Mouse (Mus musculus) C2C12 (cell line): ENCODE measurements around the gene Ift57.
A peak's percentile ranks its signal among the peaks of the same experiment; 100 is the strongest.

Experiments used
- CTCF ChIP-seq: IDR thresholded peaks from one replicate; pipeline ENCODE4 v1.5.1; 2011; ENCODE audit not compliant: control insufficient read depth, insufficient read depth, insufficient read length
- MAX ChIP-seq: IDR thresholded peaks from one replicate; pipeline ENCODE4 v1.6.1; 2011; ENCODE audit warnings: mild to moderate bottlenecking, control low read depth
- MYOD1 ChIP-seq: IDR thresholded peaks from one replicate; pipeline ENCODE4 v1.6.1; 2011; ENCODE audit warnings: low read depth; ENCODE audit not compliant: control insufficient read depth, insufficient read length
- MYOG ChIP-seq: IDR thresholded peaks from one replicate; pipeline ENCODE4 v1.6.1; 2011; ENCODE audit not compliant: control insufficient read depth, insufficient read length; ENCODE audit errors: extremely low read depth
- USF1 ChIP-seq: IDR thresholded peaks from one replicate; pipeline ENCODE4 v1.6.1; 2011; ENCODE audit warnings: low read depth, mild to moderate bottlenecking, control low read depth, moderate library complexity

GRCm38 (mm10) chr16:49698620-49699525 lies at the start of gene Ift57:
- TF ChIP-seq MAX: peak; percentile 11
- no peak for TF ChIP-seq CTCF
- TF ChIP-seq USF1: no peak
- no peak for TF ChIP-seq MYOD1
- no peak for TF ChIP-seq MYOG
